ENCODE assay signal across 8 mouse cellular contexts in genomic region chr5:125389131-125389578, GRCm38 (mm10). TPM values are rescaled to one million over a fixed set of nuclear protein-coding genes. Genes with fewer than 3 reads are reported as not detected.
DNase-seq lines count a peak whose midpoint lies in the region; ATAC-seq and TF ChIP-seq lines count a peak whose summit lies in the region.

Gene Gm10382, plus strand, starts transcription at chr5:125389322.

- no peaks in the 10 kb centered on the region for H3K27me3 ChIP-seq in embryonic facial prominence, embryonic 14.5 days (replicated peaks; ENCODE audit: control insufficient read depth, insufficient read depth, low read length)
- no peaks in the 10 kb centered on the region for H3K27me3 ChIP-seq in heart, embryonic 10.5 days (ENCODE audit: insufficient read depth, poor library complexity, severe bottlenecking)
- no peaks in the 10 kb centered on the region for H3K27me3 ChIP-seq in kidney, embryonic 14.5 days (ENCODE audit: control insufficient read depth, insufficient read depth, low read length)
- H3K27me3 ChIP-seq in liver, adult 2 months (ENCODE audit: control insufficient read depth, insufficient read depth, low read length): no peaks in the 10 kb centered on the region

- H3K4me3 ChIP-seq in embryonic facial prominence, embryonic 14.5 days (ENCODE audit: low read depth, low read length): peak within 1 kb of the TSS; percentile 99
- peak within 1 kb of the TSS; percentile 92 for H3K4me3 ChIP-seq in heart, embryonic 10.5 days
- H3K4me3 ChIP-seq in kidney, embryonic 14.5 days (ENCODE audit: low read length): peak within 1 kb of the TSS; percentile 87
- peak within 1 kb of the TSS; percentile 76 for H3K4me3 ChIP-seq in liver, adult 2 months (ENCODE audit: insufficient read depth, low read depth, low read length)

- WGBS in embryonic facial prominence, embryonic 14.5 days: 0% methylated on average over 38 of the region's 41 CpGs
- WGBS in heart, embryonic 10.5 days: 0% methylated on average over 41 of the region's 41 CpGs
- under 1% methylated on average over 41 of the region's 41 CpGs for WGBS in kidney, embryonic 14.5 days
- WGBS in liver, adult 2 months: 0% methylated on average over 41 of the region's 41 CpGs

- H3K9ac ChIP-seq in embryonic facial prominence, embryonic 14.5 days (ENCODE audit: low read depth, low read length): peak within 1 kb of the TSS; percentile 100
- peak within 1 kb of the TSS; percentile 95 for H3K9ac ChIP-seq in kidney, embryonic 14.5 days (ENCODE audit: low read depth, low read length)
- H3K9ac ChIP-seq in liver, adult 2 months (ENCODE audit: low read depth, low read length): peak within 1 kb of the TSS; percentile 91

- peak; percentile 87 for DNase-seq in A20 (ENCODE audit: low read depth, low spot score)
- peak; percentile 57 to 66 for DNase-seq in adrenal gland, postnatal 4 days (ENCODE audit: low spot score in 2 of 2)
- DNase-seq in embryonic facial prominence, embryonic 14.5 days (ENCODE audit: low spot score): peak; percentile 79
- DNase-seq in heart, embryonic 10.5 days (ENCODE audit: low spot score): peak; percentile 91
- DNase-seq in liver, adult 2 months (ENCODE audit: extremely low read depth, low read depth, low spot score): peak; percentile 62
- peak; percentile 68 to 90 for DNase-seq in monocyte, adult 2 months (ENCODE audit: low read depth in 1 of 2, low spot score in 2 of 2)
- DNase-seq in spleen, postnatal 4 days (ENCODE audit: low spot score in 2 of 2): peak; percentile 86 to 94

- H3K4me2 ChIP-seq in embryonic facial prominence, embryonic 14.5 days (ENCODE audit: low read depth, low read length): peak within 1 kb of the TSS; percentile 97
- H3K4me2 ChIP-seq in kidney, embryonic 14.5 days (replicated peaks; ENCODE audit: low read depth, low read length): peak within 1 kb of the TSS; percentile 97

- no peaks in the 10 kb centered on the region for H3K9me3 ChIP-seq in embryonic facial prominence, embryonic 14.5 days (ENCODE audit: control insufficient read depth, low read length)
- H3K9me3 ChIP-seq in heart, embryonic 10.5 days: no peaks in the 10 kb centered on the region
- H3K9me3 ChIP-seq in kidney, embryonic 14.5 days (ENCODE audit: control insufficient read depth, low read length): no peaks in the 10 kb centered on the region

- peaks cover 22% of the 10 kb centered on the region for H3K4me1 ChIP-seq in embryonic facial prominence, embryonic 14.5 days (ENCODE audit: control insufficient read depth, insufficient read depth, low read length)
- peaks cover 26% of the 10 kb centered on the region for H3K4me1 ChIP-seq in heart, embryonic 10.5 days
- H3K4me1 ChIP-seq in kidney, embryonic 14.5 days (ENCODE audit: control insufficient read depth, insufficient read depth, low read length): peaks cover 11% of the 10 kb centered on the region; the same call in 1 of the 2 replicates
- peaks cover 22% of the 10 kb centered on the region for H3K4me1 ChIP-seq in liver, adult 2 months (ENCODE audit: control insufficient read depth, insufficient read depth, low read length)

- TF ChIP-seq POLR2A in liver, adult 2 months (IDR thresholded peaks at IDR 0.05; ENCODE audit: extremely low read depth, insufficient read depth, low read length): no peak

- ATAC-seq in embryonic facial prominence, embryonic 14.5 days (ENCODE audit: low read depth): peak; percentile 1; the same call in 1 of the 2 replicates
- peak; percentile 4 for ATAC-seq in kidney, embryonic 14.5 days (ENCODE audit: low FRiP score, low TSS enrichment)

- H3K36me3 ChIP-seq in embryonic facial prominence, embryonic 14.5 days (ENCODE audit: control insufficient read depth, insufficient read depth, low read length): peaks cover 25% of the 10 kb centered on the region
- peaks cover 28% of the 10 kb centered on the region for H3K36me3 ChIP-seq in heart, embryonic 10.5 days
- peaks cover 24% of the 10 kb centered on the region for H3K36me3 ChIP-seq in kidney, embryonic 14.5 days (ENCODE audit: control insufficient read depth, insufficient read depth, low read length)
- H3K36me3 ChIP-seq in liver, adult 2 months (ENCODE audit: control insufficient read depth, insufficient read depth, low read length): peaks cover 23% of the 10 kb centered on the region

- H3K79me2 ChIP-seq in liver, adult 2 months (ENCODE audit: control insufficient read depth, insufficient read depth, low read length): peaks cover 15% of the 10 kb centered on the region

- peak within 1 kb of the TSS; percentile 93 for H3K27ac ChIP-seq in embryonic facial prominence, embryonic 14.5 days (replicated peaks; ENCODE audit: low read depth, low read length)
- peak within 1 kb of the TSS; percentile 100 for H3K27ac ChIP-seq in heart, embryonic 10.5 days
- peak within 1 kb of the TSS; percentile 91 for H3K27ac ChIP-seq in kidney, embryonic 14.5 days (ENCODE audit: low read depth, low read length)
- peak within 1 kb of the TSS; percentile 97 for H3K27ac ChIP-seq in liver, adult 2 months (replicated peaks; ENCODE audit: insufficient read depth, low read depth, low read length)

- no peak; the same call in 1 of the 2 replicates for TF ChIP-seq CTCF in liver, adult 2 months (IDR thresholded peaks at IDR 0.05; ENCODE audit: low read depth, low read length)

RNA-seq across cellular contexts. Expression of gene Gm10382, which starts in this region (rescaled TPM):
- total RNA-seq in adrenal gland, postnatal 4 days (2021): under 1 TPM in 1 of 2 experiments, not detected in 1; 0.25 TPM
- 0.24 TPM in 1 of 2 replicates, not detected in the other for polyA plus RNA-seq in embryonic facial prominence, embryonic 14.5 days (2014; fragmentation: Nextera tagmentation; extraction: Ambion mirVana)
- polyA plus RNA-seq in heart, embryonic 10.5 days (2016; fragmentation: Nextera tagmentation; extraction: Ambion mirVana): 0.34 and 0.67 TPM in 2 replicates
- polyA plus RNA-seq in kidney, embryonic 14.5 days (2014; fragmentation: Nextera tagmentation; extraction: Ambion mirVana): 0.16 and 0.41 TPM in 2 replicates
- 0.13 TPM in 1 of 2 replicates, not detected in the other for total RNA-seq in liver, adult 2 months (2014; rRNA removed)
- polyA plus RNA-seq in liver, adult 2 months (2012; rRNA removed): 0.16 and 0.24 TPM in 2 replicates

Comparison
In these comparisons a context has a peak if more than half of its experiments do, and no peak if none do; other contexts are left out.
1. Peak in every context shown above with its lines: DNase-seq, ATAC-seq, H3K4me3 ChIP-seq and H3K27ac ChIP-seq.
2. Peak in DNase-seq in adrenal gland, postnatal 4 days; RNA of the gene not detected or under 1 TPM.
3. Peak in DNase-seq, ATAC-seq, H3K4me3 ChIP-seq, H3K27ac ChIP-seq, H3K9ac ChIP-seq and H3K4me2 ChIP-seq in embryonic facial prominence, embryonic 14.5 days; RNA of the gene not detected or under 1 TPM.
4. Peak in DNase-seq, H3K4me3 ChIP-seq and H3K27ac ChIP-seq in heart, embryonic 10.5 days; RNA of the gene not detected or under 1 TPM.
5. Peak in ATAC-seq, H3K4me3 ChIP-seq, H3K27ac ChIP-seq, H3K9ac ChIP-seq and H3K4me2 ChIP-seq in kidney, embryonic 14.5 days; RNA of the gene not detected or under 1 TPM.
6. Peak in DNase-seq, H3K4me3 ChIP-seq, H3K27ac ChIP-seq and H3K9ac ChIP-seq in liver, adult 2 months; RNA of the gene not detected or under 1 TPM.